ENCODE assay signal across 18 mouse cellular contexts in genomic region chr5:134872597-134872996, GRCm38 (mm10). TPM values are rescaled to one million over a fixed set of nuclear protein-coding genes. Genes with fewer than 3 reads are reported as not detected.
DNase-seq lines count a peak whose midpoint lies in the region; ATAC-seq lines count a peak whose summit lies in the region.
"Had no signal": no experiment of that assay in that cellular context is flagged by ENCODE, and none has a peak within 500 bp of the region (broad histone marks: within the 10 kb centered on the region; RNA-seq: fewer than 3 reads in every experiment).

No protein-coding gene starts in this region.

- 68% methylated on average over 5 of the region's 5 CpGs for WGBS in heart, embryonic 11.5 days (ENCODE audit: insufficient replicate concordance)

- no peaks in the 10 kb centered on the region for H3K36me3 ChIP-seq in heart, embryonic 11.5 days (ENCODE audit: control insufficient read depth, insufficient read depth, low read length)
- H3K36me3 ChIP-seq: neural tube, embryonic 13.5 days had no signal

- no peak for ATAC-seq in heart, embryonic 11.5 days (replicated peaks; ENCODE audit: insufficient number of reproducible peaks, low FRiP score, low TSS enrichment)
- ATAC-seq in erythroblast, adult 5-6 weeks (replicated peaks; ENCODE audit: low FRiP score, poor library complexity, severe bottlenecking) = no peak

- peaks cover 6% of the 10 kb centered on the region for H3K4me1 ChIP-seq in heart, embryonic 11.5 days (ENCODE audit: control insufficient read depth, insufficient read depth, low read length)
- H3K4me1 ChIP-seq: neural tube, embryonic 13.5 days had no signal

- no peak overlapping the region for H3K4me2 ChIP-seq in heart, embryonic 11.5 days
- H3K4me2 ChIP-seq: liver, embryonic 11.5 days; neural tube, embryonic 13.5 days had no signal

- no peak overlapping the region for H3K4me3 ChIP-seq in heart, embryonic 11.5 days (ENCODE audit: low read depth, low read length)
- H3K4me3 ChIP-seq: neural tube, embryonic 13.5 days had no signal

- H3K9ac ChIP-seq in heart, embryonic 11.5 days (ENCODE audit: low read depth, low read length) = no peak overlapping the region
- H3K9ac ChIP-seq: neural tube, embryonic 13.5 days had no signal

- H3K27ac ChIP-seq in heart, embryonic 11.5 days (ENCODE audit: low read depth, low read length) = no peak overlapping the region
- H3K27ac ChIP-seq: neural tube, embryonic 13.5 days had no signal

- intact Hi-C loops in heart, postnatal 14 days (cut with DNase I) = no loop called here

- no peaks in the 10 kb centered on the region for H3K27me3 ChIP-seq in heart, embryonic 11.5 days (ENCODE audit: control insufficient read depth, insufficient read depth, low read length)
- H3K27me3 ChIP-seq: neural tube, embryonic 13.5 days had no signal

- peak; percentile 51 to 55 for DNase-seq in heart, postnatal 14 days
- peak; percentile 73 for DNase-seq in adrenal gland, adult 2 months
- DNase-seq in fibroblast of lung, adult 2 months (ENCODE audit: low read depth) = peak; percentile 83
- DNase-seq in lung, postnatal 4 days = peak; percentile 32 to 66
- DNase-seq in thymus, postnatal 10 days (ENCODE audit: low spot score in 2 of 2) = no peak
- DNase-seq: cerebellum, adult 11 months; kidney, postnatal 4 days; right cerebral cortex, adult 18-20 months; thymus, postnatal 25 days had no signal

- H3K9me3 ChIP-seq in heart, embryonic 11.5 days (replicated peaks; ENCODE audit: control insufficient read depth, low read length) = no peaks in the 10 kb centered on the region
- H3K9me3 ChIP-seq: neural tube, embryonic 13.5 days had no signal

RNA-seq across cellular contexts. Expression of gene Tmem270, which starts 33.9 kb away (rescaled TPM):
- total RNA-seq in heart, postnatal 14 days (2021) = not detected
- not detected in 2 replicates for polyA plus RNA-seq in heart, embryonic 11.5 days (2014; fragmentation: Nextera tagmentation; extraction: Ambion mirVana)
- not detected for total RNA-seq in adrenal gland, adult 2 months (2021)
- not detected in 2 replicates for polyA plus RNA-seq in adrenal gland, adult 2 months (2012; rRNA removed)
- 0.96 TPM in 1 of 2 replicates, not detected in the other for total RNA-seq in erythroblast, adult 5-6 weeks (2015; ENCODE audit: low replicate concordance)
- total RNA-seq in erythroblast, adult 5-6 weeks (2017; ENCODE audit: low replicate concordance) = not detected in 2 replicates
- total RNA-seq: left cerebral cortex, adult 18-20 months; megakaryocyte progenitor cell, adult 5-6 weeks; midbrain, postnatal 0 days had no signal
- polyA plus RNA-seq: heart, embryonic 16.5 days; intestine, embryonic 14.5 days; liver, embryonic 11.5 days; neural tube, embryonic 13.5 days had no signal

RNA-seq across cellular contexts. Expression of gene Cldn13, which starts 42.7 kb away (rescaled TPM):
- not detected for total RNA-seq in heart, postnatal 14 days (2021)
- polyA plus RNA-seq in heart, embryonic 11.5 days (2014; fragmentation: Nextera tagmentation; extraction: Ambion mirVana) = 15.0 and 17.1 TPM in 2 replicates
- total RNA-seq in adrenal gland, adult 2 months (2021) = not detected
- polyA plus RNA-seq in adrenal gland, adult 2 months (2012; rRNA removed) = not detected in 2 replicates
- 411 and 506 TPM in 2 replicates for total RNA-seq in erythroblast, adult 5-6 weeks (2015; ENCODE audit: low replicate concordance)
- 369 and 379 TPM in 2 replicates for total RNA-seq in erythroblast, adult 5-6 weeks (2017; ENCODE audit: low replicate concordance)
- total RNA-seq: left cerebral cortex, adult 18-20 months; midbrain, postnatal 0 days had no signal
- polyA plus RNA-seq: midbrain, postnatal 0 days had no signal

RNA-seq across cellular contexts. Expression of gene Mettl27, which starts 59.6 kb away (rescaled TPM):
- 1 to 10 TPM; 5.7 to 5.9 TPM for total RNA-seq in heart, postnatal 14 days (2021)
- 10.3 and 11.1 TPM in 2 replicates for polyA plus RNA-seq in heart, embryonic 11.5 days (2014; fragmentation: Nextera tagmentation; extraction: Ambion mirVana)
- total RNA-seq in adrenal gland, adult 2 months (2021) = 10 to 100 TPM; 23.5 to 33.1 TPM
- 22.5 and 39.1 TPM in 2 replicates for polyA plus RNA-seq in adrenal gland, adult 2 months (2012; rRNA removed)
- 70.4 and 120 TPM in 2 replicates for total RNA-seq in erythroblast, adult 5-6 weeks (2015; ENCODE audit: low replicate concordance)
- 62.4 and 85.2 TPM in 2 replicates for total RNA-seq in erythroblast, adult 5-6 weeks (2017; ENCODE audit: low replicate concordance)

Comparison
In these comparisons a context has a peak if more than half of its experiments do, and no peak if none do; other contexts are left out.
1. DNase-seq: peak in heart, postnatal 14 days (2 of 2), adrenal gland, adult 2 months (single experiment), fibroblast of lung, adult 2 months (single experiment) and lung, postnatal 4 days (2 of 2); none in thymus, postnatal 10 days (0 of 2).
2. RNA of gene Cldn13, which starts 42.7 kb away (total RNA-seq): 369 to 506 TPM in erythroblast, adult 5-6 weeks; not detected in heart, postnatal 14 days and not detected in adrenal gland, adult 2 months; every median in the first group is over 100 times any median in the second.